Mouse (Mus musculus): Measurements from ENCODE around the gene Rpl13.
"Not testable (repeated sequence)": the region's sequence is repeated elsewhere in the genome, so short reads cannot be mapped to it uniquely, and the experiment has no call there.

Rpl13 gene

DNA sequence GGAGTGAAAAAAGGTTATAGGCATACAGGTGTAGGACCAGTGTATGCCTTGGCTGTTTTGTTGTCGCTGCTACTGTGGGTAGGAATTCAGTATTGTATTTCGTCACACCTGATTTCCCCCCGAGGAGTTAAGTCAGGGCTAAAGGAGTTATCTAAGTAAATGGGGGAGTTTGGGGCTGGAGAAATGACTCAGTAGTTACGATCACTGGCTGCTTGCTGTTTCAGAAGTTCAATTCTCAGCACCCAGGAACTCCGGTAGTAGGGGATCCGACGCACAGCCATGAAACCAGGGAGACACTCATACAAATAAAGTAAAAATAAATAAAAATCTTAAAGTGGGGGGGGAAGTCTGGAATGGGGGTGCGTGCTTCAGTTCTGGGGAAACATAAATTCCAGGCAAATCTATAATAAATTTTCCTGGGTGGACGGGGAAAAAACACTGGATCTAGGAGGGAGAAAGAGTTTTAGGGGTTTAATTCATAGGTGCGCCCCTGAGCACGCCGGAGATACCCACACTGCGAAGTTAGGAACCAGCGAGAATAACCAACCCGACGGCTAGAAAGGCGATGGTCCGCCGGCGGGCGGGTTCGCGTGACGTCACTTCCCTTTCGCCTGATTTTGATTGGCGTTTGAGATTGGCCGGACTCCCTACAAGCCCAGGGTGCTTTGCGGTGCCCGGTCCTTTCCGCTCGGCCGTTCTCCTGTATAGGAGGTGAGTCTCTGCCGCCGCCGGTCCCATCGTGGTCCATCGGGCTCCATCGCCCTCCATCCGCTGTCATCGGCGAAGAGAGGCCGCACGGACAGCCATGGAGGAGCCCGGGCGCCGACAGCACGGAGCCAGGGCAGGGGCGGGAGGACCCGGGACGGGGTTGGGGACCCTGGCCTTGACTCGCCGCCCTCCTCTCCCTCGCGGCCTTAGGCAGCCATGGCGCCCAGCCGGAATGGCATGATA lies at the start of gene Rpl13:
Gene Rpl13 (plus strand): TSS at position 616 of the 951 bp plus-strand sequence.
- peak; percentile 98 for DNase-seq

DNA sequence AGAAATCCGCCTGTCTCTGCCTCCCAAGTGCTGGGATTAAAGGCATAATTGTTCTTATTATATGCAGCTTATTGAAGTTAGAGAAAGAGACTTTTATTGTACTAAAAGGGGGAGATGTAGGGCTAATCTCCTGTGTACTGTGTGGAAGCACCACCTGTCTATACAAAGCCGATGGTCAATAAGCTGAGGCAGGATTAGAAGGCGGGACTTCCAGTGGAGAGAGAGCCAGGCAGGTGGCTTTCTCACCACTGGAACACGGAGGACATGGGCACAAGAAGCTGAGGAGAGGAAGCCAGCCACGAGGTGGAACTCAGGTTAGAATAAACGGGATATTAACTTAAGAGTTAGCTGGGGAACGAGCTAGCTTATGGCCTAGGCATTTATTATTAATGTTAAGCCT lies 39.4 kb upstream of the Rpl13 start, which contains the start of gene Spg7:
Gene Spg7 (plus strand): TSS at position 222 of the 400 bp plus-strand sequence.
- DNase-seq, result no peak

DNA sequence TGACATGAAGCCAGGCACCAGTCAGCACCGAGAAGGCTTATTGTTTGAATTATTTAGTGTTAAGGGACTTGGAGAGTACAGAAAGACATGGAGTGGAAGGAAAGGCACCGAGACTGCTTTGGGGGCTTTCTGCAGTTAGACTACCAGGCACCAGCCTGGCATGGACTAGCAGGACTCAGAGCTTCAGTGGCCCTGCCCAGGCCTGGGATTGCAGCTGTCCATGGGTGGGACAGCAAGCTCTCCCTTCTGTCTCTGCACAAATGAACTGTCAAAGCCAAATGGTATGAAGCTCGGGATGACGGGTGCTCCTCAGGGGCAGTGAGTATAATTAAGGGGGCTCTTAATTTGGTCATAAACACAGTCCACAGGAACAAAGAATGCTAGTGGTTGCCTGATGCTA lies 38.1 kb upstream of the Rpl13 start:
- no peak for DNase-seq

DNA sequence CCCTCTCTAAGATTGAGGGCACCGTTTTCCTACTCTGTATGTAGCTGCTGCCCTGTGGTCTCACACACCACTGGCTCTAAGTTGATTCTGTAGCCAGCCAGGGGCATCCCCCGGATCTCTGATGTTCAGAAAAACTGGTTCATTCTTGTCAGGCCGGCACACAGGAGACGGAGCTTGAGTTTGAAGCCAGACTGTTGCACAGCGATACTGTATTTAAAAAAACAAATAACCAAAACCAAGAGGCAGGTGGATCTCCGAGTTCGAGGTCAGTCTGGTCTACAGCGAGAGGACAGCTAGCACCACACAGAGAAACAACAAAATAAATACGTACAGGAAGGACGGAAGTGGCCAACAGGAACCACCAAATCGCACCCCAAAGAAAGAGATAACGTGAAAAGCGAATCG lies 37.3 kb upstream of the Rpl13 start:
- DNase-seq, result no peak

DNA sequence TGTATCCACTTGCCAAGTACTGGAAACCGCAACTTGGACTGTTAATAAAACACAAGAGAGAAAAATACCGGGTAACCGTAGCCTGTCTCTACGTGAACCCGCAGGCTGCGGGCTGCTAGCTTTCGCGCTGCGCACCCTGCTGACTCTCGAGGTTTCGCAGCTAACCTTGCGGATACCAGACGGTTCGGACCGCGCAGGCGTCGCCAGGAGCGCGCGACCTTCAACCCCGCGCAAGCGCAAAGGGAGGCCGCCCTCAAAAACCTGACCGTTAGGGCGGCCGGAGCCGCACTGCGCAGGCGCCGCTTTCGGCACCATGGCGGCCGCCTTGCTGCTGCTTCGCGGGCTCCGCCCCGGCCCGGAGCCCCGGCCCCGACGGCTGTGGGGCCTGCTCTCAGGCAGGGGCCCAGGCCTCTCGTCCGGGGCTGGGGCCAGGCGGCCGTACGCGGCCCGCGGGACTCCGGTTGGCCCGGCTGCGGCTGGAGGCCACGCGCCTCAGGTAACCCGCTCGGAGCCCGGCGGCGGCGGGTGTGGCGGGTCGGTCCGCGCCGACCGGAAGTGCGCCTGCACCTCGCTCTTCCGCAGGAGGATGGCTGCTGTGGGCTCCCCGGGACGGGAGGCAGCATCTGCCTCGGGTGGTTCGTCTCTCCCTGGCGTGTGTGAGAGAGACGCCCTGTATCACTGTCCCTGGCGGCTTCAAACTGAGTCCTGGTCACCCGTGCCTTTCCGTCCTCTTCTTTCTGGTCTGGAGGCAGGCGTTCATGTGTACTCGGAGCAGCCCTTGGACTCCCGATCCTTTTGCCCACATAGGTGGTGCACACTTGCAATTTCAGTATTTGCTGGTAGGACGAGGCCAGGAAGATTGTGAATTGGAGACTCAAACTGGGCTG lies 36.7 kb upstream of the Rpl13 start:
- peak; percentile 97 for DNase-seq

DNA sequence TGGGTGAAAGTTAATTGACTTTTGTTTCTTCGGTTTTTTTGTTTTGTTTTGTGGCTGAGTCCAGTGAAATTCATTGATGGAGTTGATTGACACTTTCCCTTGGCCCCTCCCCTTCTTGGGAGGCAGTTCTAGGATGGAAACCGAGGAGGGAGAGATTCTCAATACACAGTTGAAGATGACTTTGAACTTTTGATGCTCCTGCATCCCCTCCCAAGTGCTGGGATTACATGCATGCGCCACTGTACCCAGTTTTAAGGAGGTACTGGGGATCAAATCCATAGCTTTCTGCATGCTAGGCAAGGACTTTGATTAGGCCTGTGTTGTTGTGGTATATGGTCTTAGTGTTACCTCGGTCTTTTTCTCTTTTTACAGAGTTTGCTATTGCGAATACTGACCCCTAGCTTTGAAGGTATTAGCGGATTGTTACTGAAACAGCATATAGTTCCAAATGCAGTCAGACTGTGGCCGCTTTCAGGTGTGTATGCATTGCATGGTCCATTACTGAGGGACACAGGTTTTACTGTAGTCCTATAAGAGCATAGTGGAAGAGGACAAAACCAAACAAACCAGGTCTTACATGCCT lies 36.0 kb upstream of the Rpl13 start:
- DNase-seq, result no peak

DNA sequence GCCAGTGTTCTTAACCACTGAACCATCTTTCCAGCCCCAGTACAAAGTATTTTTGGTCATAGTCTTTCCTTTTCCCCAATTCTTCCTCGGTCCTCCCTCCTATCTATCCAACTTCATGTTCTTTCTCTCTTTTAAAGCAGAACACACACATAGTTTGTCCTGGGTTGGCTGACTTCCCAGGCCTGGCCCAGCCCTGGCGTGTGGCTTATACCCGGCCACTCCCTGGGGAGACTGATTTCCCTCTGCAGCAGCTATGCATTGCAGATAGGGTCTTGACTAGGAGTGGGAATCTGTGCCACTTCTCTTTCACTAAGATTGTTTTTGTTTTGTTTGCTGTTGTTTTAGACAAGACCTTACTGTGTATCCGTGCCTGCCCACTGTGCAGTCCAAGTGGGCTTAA lies 31.0 kb upstream of the Rpl13 start:
- peak; percentile 29 for DNase-seq

DNA sequence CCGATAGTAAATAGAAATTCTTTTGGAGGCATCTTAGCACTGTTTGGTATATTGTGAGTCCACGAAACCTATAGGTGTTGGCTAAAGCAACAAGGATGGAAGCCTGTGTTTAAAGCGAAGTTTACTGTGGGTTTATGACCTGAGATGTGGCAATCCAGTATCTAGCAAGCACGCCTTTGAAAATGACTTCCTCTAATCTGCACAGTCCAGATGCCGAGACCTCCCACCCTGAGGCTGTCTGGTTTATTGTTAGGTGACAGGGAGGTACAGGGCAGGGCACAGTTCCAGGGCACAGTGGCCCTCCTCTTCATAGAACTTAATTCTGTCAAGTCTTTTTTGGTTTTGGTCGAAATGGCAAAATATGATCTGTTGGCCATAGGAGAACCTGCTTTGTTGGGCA lies 24.9 kb upstream of the Rpl13 start:
- DNase-seq, result no peak

DNA sequence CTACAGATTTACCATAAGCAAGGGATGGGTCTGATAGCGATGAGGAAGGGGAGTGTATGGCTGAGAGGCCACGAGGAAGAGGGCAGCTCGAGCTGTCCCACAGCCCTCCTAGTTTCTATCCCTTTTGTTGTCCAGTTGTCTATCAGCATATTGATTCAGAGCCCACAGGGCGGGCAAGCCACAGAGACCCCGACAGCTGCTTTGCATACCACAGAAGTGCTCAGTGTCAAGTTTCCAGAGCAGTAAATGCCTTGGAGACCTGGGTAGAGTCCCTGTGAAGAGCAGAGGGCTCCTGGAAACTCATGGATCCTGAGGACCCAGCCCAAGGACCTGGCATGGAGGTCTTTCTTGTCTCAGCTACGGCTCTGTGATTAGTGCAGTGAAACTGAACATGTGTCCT lies 19.2 kb upstream of the Rpl13 start:
- DNase-seq, result no peak

DNA sequence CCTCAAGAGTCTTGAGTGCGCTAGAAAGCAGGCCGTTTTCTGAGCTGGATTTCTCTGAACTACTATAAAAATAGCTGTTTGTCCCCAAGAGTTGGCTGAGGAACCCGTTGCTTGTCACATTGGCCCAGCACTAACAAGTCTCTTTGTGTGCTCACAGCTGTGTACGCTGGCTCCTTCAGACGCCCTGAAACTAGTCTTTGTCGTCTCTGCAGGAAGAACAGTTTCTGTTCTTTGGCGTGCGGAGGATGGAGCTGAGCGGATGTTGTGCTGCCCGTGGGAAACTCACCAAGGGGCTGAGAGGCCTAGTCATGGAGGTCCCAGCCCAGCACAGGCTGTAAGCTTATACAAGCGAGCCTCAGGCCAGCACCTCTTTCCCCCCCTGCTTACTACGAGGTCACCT lies 18.5 kb upstream of the Rpl13 start:
- no peak for DNase-seq

DNA sequence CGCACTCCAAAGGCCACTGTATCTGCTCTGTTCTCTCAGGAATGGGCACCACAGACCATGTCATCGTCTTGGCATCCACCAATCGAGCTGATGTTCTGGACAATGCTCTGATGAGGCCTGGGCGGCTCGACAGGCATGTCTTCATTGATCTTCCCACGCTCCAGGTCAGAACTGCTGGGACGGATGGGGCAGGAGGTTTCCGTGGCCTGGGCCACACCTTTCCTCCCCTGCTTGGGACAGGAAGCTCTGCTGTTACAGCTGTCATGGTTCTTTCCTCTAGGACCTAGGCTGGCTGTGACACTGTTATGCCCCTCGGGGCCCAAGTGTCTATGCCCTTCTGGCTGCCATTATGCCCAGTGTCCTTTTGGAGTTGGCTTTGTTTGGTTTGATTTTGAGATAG lies 14.9 kb upstream of the Rpl13 start:
- no peak for DNase-seq

DNA sequence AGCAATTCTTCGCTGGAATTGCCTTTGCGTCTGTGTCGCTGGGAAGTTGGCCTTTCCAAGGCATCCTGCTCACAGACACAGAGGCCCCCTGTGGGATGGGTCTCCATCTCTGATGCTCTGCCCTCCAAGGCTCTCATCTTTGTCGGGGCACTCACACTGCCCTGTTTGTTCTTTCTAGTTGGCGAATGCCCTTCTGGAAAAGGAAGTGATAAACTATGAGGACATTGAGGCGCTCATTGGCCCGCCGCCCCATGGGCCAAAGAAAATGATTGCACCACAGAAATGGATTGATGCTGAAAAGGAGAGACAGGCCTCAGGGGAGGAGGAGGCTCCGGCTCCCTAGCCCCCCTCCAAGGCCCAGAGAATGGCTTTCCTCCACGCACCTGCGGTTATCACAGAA lies 4.9 kb upstream of the Rpl13 start:
- no peak for DNase-seq

DNA sequence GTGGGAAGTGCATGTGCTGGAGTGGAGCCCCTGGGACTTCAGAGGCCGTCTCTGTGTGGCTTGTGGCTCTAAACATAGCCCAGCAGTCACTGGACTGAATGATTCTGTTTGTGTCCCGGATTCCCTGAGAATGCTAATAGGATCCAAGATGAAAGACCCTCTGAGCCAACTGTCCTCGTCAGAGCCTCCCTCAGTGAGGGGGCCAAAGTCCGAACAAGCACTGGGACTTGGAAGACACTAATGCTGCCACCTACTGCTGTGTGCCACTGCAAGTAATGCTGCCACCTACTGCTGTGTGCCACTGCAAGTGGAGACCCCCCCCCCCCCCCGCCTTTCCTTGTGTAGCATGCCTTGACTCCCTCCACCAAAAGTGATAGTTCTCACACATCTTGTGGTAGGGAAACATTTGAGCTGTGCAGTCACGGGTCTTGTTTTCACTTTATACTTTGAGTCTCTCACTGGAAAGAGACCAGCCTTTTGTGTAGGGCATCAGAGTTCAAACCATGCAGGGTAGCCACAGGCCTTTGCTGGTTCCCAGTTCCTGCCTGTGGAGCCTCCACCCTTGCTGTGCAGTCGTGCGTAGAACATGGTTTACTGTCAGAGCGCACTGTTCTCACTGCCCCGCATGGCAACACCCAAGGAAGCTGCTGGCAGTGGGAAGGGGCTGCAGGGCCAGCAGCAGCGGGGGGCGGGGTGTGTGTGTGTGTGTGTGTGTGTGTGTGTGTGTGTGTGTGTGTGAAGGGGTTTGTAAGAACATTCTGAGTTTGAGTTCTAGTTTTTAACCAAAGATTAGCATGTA lies 4.2 kb upstream of the Rpl13 start:
- DNase-seq, result peak; percentile 62

DNA sequence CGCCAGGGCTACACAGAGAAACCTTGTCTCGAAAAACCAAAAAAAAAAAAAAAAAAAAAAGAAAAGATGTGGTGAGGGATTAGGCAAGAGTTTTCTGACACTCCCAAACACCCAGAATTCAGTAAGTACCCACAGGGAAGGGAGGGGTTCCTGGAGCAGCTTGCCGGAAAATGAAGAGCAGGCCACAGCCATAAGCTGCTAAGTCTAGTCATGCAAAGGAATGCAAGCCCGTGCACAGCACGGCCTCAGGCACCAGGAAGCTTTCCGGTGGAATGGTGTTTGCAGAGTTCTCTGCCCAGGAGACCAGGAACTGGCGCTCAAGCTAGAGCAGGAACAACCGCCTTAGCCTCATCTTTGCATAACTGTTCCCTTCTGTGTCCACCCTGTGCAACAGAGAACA lies 1.9 kb upstream of the Rpl13 start:
- DNase-seq, result peak; percentile 30

DNA sequence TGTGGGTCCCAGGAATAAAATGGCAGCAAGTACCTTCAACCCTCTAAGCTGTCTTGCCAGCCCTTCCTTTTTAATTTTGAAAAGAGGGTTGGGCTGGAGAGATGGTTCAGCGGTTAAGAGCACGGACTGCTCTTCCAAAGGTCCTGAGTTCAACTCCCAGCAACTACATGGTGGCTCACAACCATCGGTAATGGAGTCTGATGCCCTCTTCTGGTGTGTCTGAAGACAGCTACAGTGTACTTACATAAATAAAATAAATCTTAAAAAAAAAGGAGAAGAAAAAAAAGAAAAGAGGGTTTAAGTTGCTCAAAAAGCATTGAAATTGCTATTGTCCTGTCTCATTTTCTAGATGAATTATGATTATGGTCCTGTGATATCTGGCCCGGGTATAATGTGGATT lies 906 bp upstream of the Rpl13 start:
- no peak for DNase-seq

DNA sequence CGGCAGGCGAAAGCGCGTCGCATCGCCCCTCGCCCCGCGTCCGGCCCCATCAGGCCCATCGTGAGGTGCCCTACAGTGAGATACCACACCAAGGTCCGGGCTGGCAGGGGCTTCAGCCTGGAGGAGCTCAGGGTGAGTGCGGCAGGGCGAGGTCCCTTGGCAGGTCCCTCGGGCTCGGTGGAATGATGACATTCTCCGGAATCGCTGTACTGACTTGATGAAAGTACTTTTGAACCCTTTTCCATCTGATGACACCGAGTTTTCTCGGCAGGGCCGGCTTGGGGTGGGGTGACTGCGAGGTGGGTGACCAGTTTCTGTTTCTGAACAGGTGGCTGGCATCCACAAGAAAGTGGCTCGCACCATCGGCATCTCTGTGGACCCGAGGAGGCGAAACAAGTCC lies 705 bp downstream of the Rpl13 start:
- not testable (repeated sequence) for DNase-seq

DNA sequence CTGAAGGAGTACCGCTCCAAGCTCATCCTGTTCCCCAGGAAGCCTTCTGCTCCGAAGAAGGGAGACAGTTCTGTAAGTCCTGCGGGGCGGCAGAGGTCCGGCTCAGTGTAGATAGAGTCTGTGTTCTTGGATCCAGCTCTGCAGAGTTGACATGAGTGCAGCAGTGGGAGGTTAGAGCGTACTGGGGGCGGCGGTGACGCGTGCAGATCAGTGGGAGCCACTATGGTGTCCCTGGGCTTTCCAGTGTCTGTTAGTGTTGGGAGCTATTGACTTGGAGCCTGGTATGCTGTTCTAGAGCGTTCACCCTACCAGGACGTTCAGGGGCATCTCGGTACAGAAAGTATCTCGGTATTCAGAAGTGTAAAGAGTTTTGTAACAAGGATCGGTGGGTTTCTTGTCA lies 1.1 kb downstream of the Rpl13 start:
- DNase-seq, result no peak

DNA sequence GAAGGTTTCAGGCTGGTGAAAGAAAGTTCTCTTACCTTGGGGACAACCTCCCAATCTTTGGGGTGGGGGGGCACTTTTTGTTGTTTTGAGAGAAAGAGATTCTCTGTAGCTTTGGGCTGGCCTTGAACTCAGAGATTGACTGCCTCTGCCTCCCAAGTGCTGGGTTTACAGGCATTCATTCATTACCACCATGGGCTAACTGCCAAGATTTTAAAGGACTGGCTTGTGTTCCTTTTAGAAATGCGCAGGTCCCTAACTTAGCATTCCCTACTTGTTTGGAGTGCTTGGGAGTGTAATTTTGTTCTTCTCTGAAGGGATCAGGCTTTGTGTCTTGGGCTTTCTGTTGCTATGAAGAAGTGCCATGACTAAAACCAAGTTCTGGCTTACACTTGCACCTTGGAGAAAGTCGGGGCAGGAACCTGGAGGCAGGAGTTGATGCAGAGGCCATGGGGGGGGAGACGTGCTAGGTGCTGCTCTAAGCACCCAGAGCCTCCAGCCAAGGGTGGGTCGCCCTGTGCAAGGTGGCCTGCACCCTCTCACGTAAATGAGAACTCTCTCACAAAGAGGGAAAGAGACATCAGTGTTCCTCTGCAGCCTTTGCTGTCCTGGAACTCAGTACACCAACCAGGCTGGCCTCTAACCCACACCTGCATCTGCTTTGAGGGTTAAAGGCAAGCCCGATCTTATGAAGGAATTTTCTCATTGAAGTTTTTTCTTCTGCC lies 2.1 kb downstream of the Rpl13 start:
- no peak for DNase-seq

DNA sequence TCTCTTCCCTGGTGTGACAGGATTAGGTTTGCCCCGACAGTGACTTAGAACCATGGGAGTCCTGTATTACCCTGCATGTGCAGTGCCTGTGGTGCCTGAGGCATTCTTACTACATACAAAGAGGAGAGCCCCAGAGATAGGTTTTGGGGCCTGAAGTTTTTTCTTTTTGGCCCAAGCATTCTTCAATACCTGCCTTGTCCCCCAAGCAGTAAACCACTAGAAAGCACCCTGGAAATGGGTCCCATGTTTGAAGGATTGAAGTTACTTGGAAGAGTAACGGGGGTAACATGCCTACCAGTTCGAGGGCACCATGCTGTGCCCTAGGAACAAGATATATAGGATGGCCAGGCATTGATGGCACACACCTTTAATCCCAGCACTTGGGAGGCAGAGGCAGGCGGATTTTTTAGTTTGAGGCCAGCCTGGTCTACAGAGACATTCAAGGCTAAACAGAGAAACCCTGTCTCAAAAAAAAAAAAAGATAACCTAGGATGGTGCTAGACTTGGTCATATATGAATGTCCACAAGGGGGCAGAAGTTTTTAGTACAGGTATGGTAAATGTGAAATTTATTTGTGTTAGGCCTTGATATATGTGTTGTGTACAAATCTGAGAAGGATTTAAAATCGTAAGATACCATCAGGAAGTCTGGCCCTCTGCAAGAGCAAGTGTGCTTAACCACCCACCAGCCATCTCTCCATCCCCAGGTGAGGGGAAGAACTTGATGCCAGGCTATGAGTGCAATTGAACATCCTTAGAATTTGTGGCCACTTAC lies 3.6 kb downstream of the Rpl13 start:
- peak; percentile 34 for DNase-seq

DNA sequence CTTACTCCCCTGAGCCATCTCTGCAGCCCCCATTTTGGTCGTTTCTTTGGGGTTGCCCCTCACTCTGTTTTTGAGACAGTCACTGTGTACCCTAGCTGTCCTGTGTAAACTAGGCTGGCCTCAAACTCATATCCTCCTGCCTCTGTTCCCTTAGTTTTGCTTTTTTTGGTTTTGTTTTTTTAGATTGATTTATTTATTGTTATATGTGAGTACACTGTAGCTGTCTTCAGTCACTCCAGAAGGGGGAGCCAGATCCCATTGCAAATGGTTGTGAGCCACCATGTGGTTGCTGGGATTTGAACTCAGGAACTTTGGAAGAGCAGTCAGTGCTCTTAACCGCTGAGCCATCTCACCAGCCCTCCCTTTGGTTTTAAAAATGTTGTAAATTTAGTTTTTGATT lies 4.4 kb downstream of the Rpl13 start:
- DNase-seq, result no peak

DNA sequence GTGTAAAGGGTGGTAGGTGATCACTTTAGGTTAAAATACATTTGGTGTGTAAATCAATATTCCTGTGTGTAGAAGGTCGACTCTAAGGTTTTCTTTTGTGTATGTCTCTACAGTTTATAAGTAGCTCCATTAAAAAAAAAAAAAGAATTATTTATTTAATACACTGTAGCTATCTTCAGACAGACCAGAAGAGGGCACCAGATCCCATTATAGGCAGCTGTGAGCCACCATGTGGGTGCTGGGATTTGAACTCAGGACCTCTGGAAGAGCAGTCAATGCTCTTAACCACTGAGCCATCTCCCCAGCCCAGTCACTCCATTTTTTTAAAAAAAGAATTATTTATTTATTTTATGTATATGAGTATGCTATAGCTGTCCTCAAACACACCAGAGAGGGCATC lies 5.9 kb downstream of the Rpl13 start:
- no peak for DNase-seq
